Mouse (Mus musculus) spleen, adult 2 months (tissue): ENCODE measurements around the gene Prkcg. TPM values are rescaled to one million over a fixed set of nuclear protein-coding genes. Genes with fewer than 3 reads are reported as not detected.
"Not testable (repeated sequence)": the region's sequence is repeated elsewhere in the genome, so short reads cannot be mapped to it uniquely, and the experiment has no call there.

ENCODE experiments used
- DNase-seq, 2 experiments: peaks; one replicate each; pipeline versions ENCODE4 v3.0.0 to v3.0.0-alpha.2; 2012 to 2021; ENCODE audit warnings: low spot score in 2 of 2, low read depth in 1 of 2
- H3K27ac ChIP-seq: fragments of 200-500 bp; 2 replicates; pipeline ENCODE4 v1.5.1; 2012; ENCODE audit warnings: low read length, inconsistent platforms; ENCODE audit not compliant: insufficient read depth
- H3K27me3 ChIP-seq: fragments of 200-500 bp; 2 replicates; pipeline ENCODE4 v1.6.1; 2012; ENCODE audit warnings: mild to moderate bottlenecking, moderate library complexity, low read length, inconsistent platforms; ENCODE audit not compliant: control insufficient read depth, insufficient read depth
- H3K36me3 ChIP-seq: fragments of 200-500 bp; 2 replicates; pipeline ENCODE4 v1.6.1; 2012; ENCODE audit warnings: mild to moderate bottlenecking, low read length, inconsistent platforms; ENCODE audit not compliant: control insufficient read depth, insufficient read depth
- H3K4me1 ChIP-seq: fragments of 200-500 bp; 2 replicates; pipeline ENCODE4 v1.6.1; 2011; ENCODE audit warnings: inconsistent platforms; ENCODE audit not compliant: control insufficient read depth, insufficient read depth, insufficient read length
- H3K4me3 ChIP-seq: fragments of 200-500 bp; 2 replicates; pipeline ENCODE4 v1.5.1; 2011; ENCODE audit warnings: mild to moderate bottlenecking, inconsistent platforms; ENCODE audit not compliant: insufficient read depth, insufficient read length; ENCODE audit errors: extremely low read depth
- CTCF ChIP-seq: fragments of 200-500 bp; IDR thresholded peaks from 2 replicates; pipeline ENCODE4 v1.5.1; 2011; ENCODE audit warnings: mild to moderate bottlenecking, inconsistent platforms; ENCODE audit not compliant: insufficient read depth, insufficient read length, insufficient replicate concordance; ENCODE audit errors: extremely low read depth
- POLR2A ChIP-seq: fragments of 200-500 bp; IDR thresholded peaks from 2 replicates; pipeline ENCODE4 v1.6.1; 2011; ENCODE audit warnings: low read depth, low read length, inconsistent platforms
- WGBS: fragments of 180-500 bp; shearing (Covaris S2); methylation state at CpG from one replicate; pipeline ENCODE4 v1.1.7; 2018; 5-methylcytosine and 5-hydroxymethylcytosine counted together
- polyA plus RNA-seq: library from polyadenylated mRNA; depleted of rRNA; stranded (reverse); fragments of >200 nt; gene quantifications from 2 replicates; pipeline ENCODE4 v1.2.3, GENCODE M21; 2012

The Prkcg gene
- polyA plus RNA-seq, 1 experiment = 5.7 TPM

GRCm38 (mm10) chr7:3290257-3291033 is 1.5 kb downstream of the Prkcg start:
- TF ChIP-seq CTCF (no peak), POLR2A (no peak)
- Histone ChIP-seq H3K4me3 (peak overlapping the region; percentile 63), H3K27ac (peak overlapping the region; percentile 68), H3K27me3 (no peaks in the 10 kb centered on the region), H3K4me1 (peaks cover 20% of the 10 kb centered on the region; the same call in 1 of the 2 replicates), H3K36me3 (no peaks in the 10 kb centered on the region)
- 13% methylated on average over 18 of the region's 18 CpGs for WGBS
- peak; percentile 93 to 95 for DNase-seq

- peak overlapping the region; percentile 40; the same call in 1 of the 2 replicates for H3K27ac ChIP-seq
- DNase-seq = no peak
- 58% methylated on average over 6 of the region's 6 CpGs for WGBS
- H3K36me3 ChIP-seq = no peaks in the 10 kb centered on the region
- H3K27me3 ChIP-seq = no peaks in the 10 kb centered on the region
- H3K4me3 ChIP-seq = peak overlapping the region; percentile 63; the same call in 1 of the 2 replicates
- no peak for TF ChIP-seq POLR2A
- no peak for TF ChIP-seq CTCF
- peaks cover 23% of the 10 kb centered on the region; the same call in 1 of the 2 replicates for H3K4me1 ChIP-seq
These were observed 2.2 kb downstream of the Prkcg start for GRCm38 (mm10) chr7:3291197-3291596.

GRCm38 (mm10) chr7:3291764-3292163 is 2.8 kb downstream of the Prkcg start:
- Histone ChIP-seq H3K36me3 (peaks cover 1% of the 10 kb centered on the region; the same call in 1 of the 2 replicates), H3K27me3 (no peaks in the 10 kb centered on the region), H3K27ac (no peak overlapping the region), H3K4me3 (no peak overlapping the region; the same call in 1 of the 2 replicates), H3K4me1 (peaks cover 20% of the 10 kb centered on the region; the same call in 1 of the 2 replicates)
- no peak for TF ChIP-seq POLR2A
- no peak for TF ChIP-seq CTCF
- 74% methylated on average over 3 of the region's 3 CpGs for WGBS
- DNase-seq = no peak

- not testable (repeated sequence) for DNase-seq, H3K36me3 ChIP-seq, H3K27me3 ChIP-seq, H3K4me3 ChIP-seq, H3K27ac ChIP-seq
- WGBS = 71% methylated on average over 12 of the region's 12 CpGs
- peaks cover 20% of the 10 kb centered on the region; the same call in 1 of the 2 replicates for H3K4me1 ChIP-seq
These were observed 3.3 kb downstream of the Prkcg start for GRCm38 (mm10) chr7:3292271-3292670.

- Histone ChIP-seq H3K4me3 (peak overlapping the region; percentile 54; the same call in 1 of the 2 replicates), H3K36me3 (peaks cover 7% of the 10 kb centered on the region), H3K4me1 (peaks cover 20% of the 10 kb centered on the region; the same call in 1 of the 2 replicates), H3K27me3 (no peaks in the 10 kb centered on the region), H3K27ac (peak overlapping the region; percentile 22; the same call in 1 of the 2 replicates)
- peak in 1 of 2 experiments; percentile 61 for DNase-seq
- TF ChIP-seq POLR2A (no peak), CTCF (no peak)
- WGBS = 5% methylated on average over 14 of the region's 14 CpGs
These were observed 3.8 kb downstream of the Prkcg start for GRCm38 (mm10) chr7:3292791-3293190.

DNA sequence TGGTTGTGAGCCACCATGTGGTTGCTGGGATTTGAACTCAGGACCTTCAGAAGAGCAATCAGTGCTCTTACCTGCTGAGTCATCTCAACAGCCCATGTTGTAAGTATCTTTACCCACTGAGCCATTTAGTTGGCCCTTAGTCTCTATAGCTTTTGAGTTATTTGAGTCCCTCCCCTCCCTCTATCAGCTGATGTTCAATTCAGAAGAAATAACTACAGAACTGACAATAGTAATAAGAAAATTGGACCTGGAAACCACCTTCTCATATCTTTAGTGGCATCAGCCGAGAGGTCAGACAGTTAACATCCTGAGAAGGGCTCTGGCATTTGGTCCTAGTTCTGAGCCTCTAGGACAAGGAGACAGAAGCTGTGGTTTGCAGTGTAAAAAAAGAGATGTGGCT is 5.8 kb downstream of the Prkcg start:
- no peaks in the 10 kb centered on the region for H3K27me3 ChIP-seq
- peaks cover 13% of the 10 kb centered on the region for H3K36me3 ChIP-seq
- TF ChIP-seq CTCF = no peak
- no peak for TF ChIP-seq POLR2A
- H3K27ac ChIP-seq = peak overlapping the region; percentile 50; the same call in 1 of the 2 replicates
- WGBS = 63% methylated on average over 1 of the region's 1 CpGs
- H3K4me3 ChIP-seq = no peak overlapping the region
- H3K4me1 ChIP-seq = peaks cover 18% of the 10 kb centered on the region; the same call in 1 of the 2 replicates
- no peak for DNase-seq
